Mouse (Mus musculus): Measurements from ENCODE around the gene Lcor.

Lcor gene

DNA sequence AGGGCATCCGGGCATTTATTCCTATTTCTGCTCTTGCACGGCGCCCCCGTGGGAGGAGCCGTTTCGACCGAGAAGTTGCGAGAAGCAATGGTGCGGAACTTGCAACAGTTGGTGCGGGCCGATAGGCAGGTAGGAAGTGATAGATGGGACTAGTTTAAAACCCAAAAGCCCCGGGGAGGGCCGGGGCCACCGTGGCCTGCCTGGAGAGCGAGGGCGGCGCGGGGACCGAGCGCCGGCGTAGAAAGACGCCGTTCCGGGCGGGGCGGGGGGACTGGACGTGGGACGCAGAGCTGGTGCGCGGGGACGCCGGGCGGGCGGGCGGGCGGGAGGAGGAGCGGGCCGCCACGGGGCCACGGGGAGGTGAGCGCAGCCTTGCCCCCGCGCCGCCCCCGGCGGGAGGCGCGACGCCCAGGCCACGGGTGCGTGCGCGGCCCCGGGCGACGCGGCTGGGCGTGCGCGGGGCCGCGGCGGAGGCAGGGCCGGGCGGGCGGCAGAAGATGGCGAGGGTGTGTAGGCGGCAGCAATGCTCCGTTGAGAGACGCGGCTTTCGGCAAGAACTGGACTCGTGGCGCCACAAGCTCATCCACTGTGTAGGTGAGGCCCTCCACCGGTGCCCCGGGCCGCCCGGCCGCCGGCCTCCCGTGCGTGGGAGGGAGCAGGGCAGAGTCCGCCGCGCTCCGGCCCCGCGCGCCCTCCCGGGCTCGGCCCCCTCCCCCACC lies at the start of gene Lcor:
Gene Lcor, plus strand, starts transcription at position 448 of the 719 bp plus-strand sequence.
- DNase-seq: peak; percentile 81 to 89

DNA sequence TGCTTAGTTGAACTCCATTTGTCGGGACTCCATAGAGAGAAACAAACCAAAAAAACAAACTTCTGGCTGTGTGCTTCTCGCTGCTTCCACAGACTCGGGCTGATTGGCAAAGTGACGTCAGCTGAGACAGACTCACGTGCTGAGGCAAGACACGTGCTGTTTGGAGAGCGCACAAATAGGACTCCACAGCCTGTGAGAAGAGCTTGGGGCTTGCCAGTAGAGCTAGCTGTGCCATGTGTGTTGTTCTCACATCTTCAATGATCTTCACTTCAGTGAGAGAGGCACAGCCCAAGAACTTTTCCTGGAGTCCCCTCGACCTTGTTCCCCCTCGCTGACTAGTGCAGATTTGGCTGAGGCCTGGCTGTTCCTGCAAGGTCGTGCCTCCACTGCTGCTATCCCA lies 47.1 kb upstream of the Lcor start:
- DNase-seq: no peak

DNA sequence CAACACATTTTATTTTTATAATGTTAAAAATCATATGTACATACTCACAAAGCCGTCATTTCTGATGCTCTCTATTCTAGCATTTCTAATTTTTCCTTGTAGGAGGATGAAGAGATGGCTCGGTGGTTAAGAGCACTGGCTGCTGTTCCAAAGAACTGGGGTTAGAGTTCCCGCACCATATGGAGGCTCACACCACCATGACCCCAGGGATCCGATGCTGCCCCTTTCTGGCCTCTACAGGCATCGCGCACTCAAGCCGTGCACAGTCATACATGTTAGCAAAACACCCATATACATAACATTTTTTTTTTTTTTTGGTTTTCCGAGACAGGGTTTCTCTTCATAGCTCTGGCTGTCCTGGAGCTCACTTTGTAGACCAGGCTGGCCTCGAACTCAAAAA lies 46.0 kb upstream of the Lcor start:
- no peak for DNase-seq

DNA sequence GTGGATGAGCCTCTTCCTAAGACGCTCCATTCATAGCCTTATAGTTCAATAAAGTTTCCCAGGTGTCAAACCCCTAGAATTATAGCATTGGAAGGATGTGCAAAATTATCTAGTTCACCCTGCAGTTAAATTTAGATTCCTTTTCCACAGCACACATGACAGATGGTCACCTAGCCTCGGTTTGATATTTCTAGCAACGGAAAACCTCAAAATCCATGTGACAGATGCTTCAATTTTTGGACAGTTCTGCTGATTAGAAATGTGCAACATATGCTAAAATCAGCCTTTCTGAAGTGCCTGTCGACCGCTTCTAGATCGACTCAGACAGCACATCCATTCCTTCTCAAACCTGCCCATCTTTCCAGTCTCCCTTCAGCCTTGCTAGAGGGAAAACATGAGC lies 43.5 kb upstream of the Lcor start:
- peak; percentile 48 to 50 for DNase-seq

DNA sequence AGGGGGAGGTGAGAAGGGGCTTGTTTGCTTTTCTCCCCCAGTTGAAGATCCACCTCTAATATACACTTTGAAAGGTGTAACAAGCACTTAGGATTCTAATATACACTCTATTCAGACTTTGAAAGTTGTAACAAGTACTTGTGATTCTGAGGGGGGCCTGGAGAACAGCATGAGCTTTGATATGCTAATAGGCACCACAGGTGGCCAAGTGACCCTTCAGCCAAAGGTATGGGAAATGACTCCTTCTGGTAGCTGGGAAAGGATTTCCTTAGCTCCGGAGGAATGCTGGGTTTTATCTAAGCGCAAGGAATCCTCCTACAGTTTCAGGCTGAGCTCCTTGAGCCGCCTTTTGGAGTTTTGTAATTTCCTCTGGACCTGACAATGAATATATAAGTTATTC lies 41.0 kb upstream of the Lcor start:
- DNase-seq: no peak

DNA sequence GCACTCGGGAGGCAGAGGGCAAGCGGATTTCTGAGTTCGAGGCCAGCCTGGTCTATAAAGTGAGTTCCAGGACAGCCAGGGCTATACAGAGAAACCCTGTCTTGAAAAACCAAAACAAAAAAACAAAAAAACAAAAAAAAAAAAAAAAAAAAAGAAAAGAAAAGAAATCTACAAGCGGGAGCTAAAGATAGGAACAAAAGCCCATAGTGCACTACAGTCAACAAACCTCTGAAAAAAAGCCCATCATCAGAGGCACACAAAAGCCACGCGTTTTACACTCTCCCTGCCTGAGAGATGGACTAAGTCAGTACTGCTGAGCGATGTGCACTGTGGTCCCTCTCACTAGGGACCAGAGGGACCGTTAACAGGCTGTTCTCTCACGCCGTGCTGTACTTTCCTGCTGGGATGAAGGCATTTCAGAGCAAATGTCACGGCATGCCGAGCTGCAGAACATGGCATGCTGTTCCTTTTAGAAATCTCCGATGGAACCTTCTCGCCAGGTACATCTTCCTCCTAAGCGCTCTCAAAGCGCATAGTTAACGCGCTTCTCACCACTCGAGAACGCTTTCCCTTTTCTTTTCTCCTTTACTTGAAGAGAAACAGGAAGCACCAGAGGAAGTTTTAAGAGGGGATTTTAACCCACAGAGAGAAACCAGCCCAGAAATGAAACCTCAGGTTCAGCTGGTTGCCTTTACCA lies 40.4 kb upstream of the Lcor start:
- DNase-seq: peak; percentile 6 to 21

DNA sequence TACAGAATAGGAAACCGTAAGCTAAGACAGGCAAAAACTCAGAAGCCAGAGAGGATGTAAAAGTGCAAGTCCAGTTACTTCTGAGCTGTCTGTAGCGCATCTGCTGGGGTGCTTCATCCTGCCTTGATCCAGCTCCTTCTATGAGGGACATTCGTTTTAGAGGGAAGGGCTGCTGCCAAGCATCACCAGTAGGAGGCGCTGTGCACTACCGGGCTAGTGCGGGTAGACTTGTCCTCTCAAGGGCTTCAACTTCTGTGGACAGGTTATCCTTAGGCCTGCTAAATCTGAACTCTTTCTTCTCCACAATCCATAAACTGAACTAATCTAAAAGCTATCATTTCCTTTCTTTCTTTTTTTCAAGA lies 39.8 kb upstream of the Lcor start:
- peak; percentile 34 to 45 for DNase-seq

DNA sequence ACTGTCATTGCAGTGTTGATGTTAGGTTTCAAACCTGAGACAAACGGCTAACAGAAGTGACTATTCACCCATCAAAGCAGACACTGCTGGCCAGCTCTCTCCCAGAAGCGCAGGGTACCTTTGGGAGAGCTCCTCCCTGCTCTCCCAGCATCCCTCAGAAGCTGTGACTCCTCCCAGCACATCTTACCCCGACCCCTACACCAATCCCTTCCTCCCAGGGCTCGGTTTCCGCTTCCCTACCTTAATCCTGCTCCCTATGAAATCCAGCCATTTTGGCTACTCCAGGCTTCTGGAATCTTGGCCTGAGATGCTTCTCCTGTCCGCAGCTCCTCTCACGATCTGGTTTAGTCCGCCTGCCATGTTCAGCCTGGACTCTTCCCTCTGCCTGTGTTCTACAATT lies 37.9 kb upstream of the Lcor start:
- no peak for DNase-seq

DNA sequence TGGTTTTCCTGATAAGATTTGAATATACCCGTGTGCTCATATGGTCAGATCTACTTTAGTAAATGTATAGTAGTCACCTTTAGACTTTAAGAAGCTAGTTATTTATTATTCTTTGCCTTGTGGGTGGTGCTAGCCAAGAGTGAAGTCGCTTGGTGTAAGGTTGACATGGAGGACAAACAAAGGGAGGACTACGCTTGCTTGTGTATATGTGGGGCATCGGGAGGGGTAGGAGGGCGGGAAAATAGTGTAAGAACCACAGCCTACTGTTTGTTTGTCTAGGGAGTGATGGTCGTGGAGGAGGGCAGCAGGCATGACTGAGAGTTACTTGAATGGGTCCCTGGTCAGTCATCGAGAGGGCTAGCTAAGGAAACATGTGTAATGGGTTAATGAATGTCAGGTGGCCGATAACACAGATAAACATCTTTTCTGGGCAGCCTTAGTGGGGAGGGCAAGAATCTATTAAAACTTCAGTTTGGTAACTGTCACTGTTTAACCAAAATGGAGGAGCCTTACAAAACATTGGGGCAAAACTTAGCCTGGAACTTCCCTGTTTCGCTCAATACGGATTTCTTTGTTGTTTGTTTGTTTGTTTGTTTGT lies 37.3 kb upstream of the Lcor start:
- DNase-seq: no peak

DNA sequence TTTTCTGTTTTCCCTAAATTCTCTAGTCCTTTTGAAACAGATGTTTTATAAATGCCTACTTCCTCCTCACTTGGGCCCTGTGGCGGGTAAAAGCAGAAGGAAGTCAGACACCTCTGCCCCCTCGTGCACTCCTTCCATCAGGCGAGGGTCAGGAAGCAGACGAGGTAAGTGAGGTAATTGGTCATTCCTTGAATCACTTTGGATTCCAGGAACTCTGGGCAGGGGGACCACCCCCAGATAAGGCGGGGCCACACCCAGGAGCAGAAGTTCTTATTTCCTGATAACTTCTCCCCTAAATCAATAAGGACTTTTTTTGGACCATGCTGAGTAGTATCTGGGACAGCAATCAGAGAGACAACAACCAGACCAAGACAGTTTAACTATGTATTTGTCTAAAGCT lies 36.7 kb upstream of the Lcor start:
- no peak for DNase-seq

DNA sequence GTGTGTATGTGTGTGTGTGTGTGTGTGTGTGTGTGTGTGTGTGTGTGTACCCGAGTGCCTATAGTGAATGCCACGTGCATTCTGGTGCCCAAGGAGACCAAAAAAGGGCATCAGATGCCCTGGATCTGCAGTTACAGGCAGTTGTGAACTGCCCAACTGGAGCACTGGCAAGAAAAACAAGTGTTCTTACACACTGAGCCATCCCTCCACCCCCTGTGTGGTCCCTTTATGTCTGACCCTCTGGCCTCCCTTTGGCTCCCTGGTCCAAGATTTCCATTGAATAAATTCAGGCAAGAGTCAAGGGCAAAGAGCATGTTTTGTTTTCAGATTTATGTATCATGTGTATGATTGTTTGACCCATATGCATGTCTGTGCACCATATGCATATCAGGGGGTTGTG lies 35.3 kb upstream of the Lcor start:
- DNase-seq: no peak

DNA sequence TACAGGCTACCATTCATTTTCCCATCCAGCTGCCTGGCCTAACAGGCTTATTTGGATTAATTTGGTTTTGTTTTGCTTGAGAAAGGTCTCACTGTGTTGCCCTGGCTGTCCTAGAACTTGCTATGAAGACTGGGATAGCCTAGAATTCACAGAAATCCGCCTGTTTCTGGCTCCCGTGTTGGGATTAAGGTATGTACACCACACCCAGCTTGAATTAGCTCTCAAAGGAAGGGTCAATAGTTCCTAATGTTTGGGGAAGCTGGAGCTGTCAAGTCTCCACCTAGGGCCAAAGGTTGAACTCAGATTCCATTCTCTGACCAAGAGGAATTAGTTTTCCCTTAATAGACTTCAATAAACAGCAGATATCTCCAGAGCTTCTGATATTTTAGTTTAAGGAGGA lies 34.7 kb upstream of the Lcor start:
- DNase-seq: no peak

DNA sequence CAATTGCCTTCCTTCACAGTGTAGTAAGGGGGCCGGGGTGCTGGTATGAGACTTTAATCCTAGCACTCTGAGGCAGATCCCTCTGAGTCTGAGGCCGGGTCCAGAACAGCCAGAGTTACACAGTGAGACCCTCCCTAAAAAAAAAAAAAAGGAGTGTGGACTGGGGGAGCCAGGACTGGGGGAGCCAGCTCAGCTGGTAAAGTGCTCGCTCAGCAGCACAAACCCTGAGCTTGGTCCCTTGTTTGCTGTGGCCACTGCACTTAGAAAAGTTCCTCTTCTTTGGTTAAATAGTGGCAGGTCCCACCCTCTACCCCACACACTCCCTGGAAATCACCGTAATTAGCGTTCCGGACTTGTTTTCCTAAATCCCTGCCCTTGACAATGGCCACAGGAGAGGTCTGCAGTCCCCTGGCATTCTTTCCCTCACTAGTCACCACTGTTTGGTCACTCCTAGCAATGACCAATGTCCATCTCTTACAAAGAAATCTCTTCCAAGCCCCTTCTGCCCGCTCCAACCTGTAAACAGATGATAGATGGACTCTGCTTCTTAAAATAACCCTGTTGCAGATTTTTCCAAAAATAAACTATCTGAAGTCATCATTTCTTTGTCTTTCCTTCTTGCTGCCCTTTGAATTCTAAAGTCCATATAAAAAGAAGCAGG lies 32.9 kb upstream of the Lcor start:
- DNase-seq: no peak

DNA sequence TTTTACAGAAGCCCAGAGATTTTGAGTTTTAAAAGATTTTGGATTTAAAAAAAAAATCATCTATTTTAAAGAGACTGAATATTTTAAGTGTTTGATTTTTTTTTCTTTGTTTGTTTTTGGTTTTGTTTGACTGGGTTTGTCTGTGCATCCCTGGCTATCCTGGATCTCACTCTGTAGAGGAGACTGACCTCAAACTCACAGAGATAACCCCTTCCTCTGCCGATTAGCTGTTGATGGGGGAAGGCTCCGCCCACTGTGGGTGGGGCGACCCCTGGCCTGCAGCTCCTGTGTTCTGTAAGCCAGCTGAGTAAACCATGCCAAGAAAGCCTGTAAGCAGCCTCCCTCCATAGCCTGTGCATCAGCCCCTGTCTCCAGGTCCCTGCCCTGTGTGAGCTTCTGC lies 30.3 kb upstream of the Lcor start:
- no peak for DNase-seq

DNA sequence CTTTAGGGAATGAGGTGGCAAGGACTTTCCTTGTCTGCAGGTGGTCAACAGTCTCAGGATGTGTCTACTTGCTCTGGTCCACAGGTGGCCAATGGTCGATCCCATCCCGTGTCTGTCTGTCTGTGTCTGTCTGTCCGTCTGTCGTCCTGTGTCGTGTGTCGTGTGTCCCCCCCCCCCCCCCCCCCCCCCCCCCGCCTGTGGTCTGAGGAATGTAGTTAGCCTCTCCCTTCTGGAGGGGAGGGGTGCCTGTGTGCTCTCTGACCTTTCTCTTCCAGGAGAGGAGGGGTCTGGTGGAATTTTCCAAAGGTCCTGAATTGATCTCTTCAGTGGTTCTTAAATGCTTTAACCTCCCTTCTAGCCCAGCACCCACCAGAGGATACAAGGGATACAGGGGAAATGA lies 27.8 kb upstream of the Lcor start:
- DNase-seq: no peak

DNA sequence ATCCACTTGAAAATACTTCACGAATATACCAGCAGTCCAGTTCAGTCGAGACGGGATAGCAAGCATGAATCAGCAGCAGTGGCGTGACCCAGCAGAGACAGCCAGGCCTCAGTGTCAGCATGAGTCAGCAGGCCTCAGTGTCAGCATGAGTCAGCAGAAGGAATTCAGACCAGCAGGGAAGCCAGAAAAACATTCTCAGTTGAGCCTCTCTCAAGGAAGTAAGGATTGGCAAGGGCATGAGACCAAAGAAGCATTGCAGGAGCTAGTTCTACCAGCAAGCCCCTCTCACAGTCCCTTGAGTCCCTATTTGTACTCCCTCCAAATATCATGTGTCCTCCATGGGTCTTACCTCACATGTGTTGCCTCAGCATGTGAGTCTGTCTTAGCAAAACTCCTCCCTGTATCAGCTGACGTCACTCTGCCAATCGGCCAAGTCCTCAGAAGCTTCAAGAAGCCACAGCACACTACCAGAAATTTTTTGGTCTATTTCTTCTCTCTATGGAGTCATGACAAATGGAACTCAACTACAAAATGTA lies 27.3 kb upstream of the Lcor start:
- DNase-seq: no peak

DNA sequence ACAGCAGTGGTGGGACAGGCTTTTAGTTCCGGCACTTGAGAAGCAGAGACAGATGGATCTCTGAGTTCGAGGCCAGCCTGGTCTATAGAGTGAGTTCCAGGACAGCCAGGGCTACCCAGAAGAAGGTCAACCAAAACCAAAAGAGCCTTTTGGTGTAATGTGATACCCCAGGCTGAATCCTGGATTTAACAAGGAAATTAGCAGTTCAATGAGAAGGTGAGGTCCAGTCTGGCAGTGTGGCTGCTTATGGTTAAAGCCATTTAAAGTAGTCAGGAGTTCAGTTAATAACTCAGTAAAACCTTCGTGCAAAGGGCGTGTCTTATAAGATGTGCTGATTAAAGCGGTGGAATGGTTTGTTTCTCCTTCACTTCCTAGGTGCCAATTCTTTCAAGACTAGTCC lies 25.3 kb upstream of the Lcor start:
- no peak for DNase-seq

DNA sequence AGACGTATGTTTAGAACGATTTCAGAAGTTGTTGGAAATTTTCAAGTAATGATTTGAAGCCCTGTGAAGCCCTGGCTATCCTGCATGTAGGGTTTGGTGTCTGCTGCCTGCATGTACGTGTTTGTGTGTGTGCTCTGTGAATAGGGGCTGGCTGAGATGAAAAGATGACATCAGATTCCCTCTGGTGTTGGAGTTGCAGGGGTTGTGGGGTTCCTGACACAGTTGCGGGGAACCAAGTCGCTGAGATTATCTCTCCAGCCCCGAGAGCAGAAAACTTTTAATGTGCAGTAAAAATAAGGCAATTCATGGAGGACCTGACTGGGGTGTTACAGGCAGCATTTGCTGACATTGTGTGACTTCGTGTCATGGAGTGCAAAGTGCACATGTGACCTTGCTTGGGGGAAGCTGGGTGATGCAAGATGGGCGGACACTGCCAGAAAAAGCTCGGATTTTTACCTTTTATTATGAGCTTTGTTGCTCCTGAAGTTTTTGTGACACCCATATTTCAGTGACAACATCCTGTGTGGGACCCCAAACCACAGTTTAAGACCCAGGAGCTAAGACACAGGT lies 20.2 kb upstream of the Lcor start:
- no peak for DNase-seq

DNA sequence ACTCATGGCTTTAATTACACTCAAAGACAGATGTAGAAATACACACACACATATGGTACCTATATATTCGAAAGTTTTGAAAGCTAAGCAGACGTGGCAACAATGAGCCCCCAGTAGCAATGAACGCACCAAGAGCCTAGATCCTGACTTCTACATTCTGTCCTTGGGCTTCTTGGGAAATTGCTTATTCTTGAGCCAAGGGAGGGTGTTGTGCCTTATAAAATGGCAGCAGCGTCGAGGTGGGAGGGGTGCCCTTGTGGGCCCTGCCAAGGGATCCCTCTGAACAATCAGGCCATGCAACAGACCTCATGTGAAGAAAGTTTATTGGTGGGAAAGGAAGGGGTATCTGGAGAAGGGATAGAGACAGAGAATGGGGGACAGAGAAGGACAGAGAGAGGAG lies 18.6 kb upstream of the Lcor start:
- DNase-seq: no peak

DNA sequence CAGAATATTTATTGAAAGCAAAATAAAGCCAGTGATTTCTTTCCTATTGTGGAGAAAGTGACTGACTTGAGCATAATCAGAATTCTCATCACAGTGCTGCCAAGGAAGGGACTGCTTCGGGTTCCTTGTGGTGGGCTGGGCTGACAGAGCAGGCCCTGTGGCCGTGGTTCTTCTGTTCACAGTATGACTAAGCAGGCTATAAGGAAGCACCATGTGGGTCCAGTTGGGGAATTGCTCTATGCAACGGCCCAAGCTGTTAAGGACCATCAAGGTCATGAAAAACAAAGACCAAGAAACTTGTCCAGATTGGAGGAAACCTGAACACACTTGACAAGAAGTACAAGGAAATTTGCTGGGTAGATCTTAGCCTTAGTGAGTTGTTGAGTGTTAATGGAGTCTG lies 16.0 kb upstream of the Lcor start:
- DNase-seq: no peak

DNA sequence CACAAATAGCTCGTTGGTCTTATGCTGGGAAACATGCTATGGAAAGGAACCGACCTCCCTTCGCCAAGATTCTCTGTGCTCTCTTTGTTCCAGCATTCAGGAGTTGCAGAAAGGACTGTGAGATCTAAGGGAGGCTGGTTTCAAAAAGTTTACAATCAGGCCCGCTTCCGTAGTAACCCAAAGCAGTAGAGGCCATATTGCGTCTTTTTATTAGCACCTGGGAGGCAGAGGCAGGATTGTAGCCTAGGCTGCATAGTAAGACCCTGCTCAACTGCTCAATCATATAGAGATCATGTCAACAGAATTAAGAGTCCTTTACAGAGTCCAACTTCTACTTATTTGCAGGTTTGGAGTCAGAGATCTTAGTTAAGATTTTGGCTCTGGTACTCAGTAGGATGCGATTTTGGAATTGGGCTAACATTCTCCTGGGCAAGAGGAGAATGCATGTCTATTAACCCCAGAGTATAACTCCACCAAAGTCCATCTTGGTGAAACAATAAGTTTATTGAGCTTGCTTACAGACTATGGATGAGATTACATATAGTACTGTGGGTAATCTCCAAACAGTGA lies 8.8 kb upstream of the Lcor start:
- DNase-seq: no peak

DNA sequence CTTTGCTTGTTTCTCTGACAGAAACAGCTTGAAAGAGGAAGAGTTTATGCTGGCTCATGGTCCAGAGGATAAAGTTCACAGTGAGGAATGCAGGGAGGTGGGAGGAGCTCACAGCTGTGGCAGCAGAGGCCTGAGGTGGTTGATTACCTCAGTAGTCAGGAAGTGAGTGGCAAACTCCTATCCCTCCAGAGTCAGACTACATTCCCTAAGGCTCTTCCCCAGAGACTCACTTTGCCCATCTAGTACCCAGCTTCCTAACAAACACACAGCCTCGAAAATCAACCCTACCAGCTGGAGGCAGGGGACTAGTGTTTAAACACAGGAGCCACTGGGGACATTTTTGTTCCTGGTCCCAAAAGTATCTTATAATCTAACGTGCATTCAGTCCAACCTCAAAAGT lies 7.5 kb upstream of the Lcor start:
- no peak for DNase-seq
